Mouse (Mus musculus) hindbrain, embryonic 14.5 days (tissue): ENCODE measurements around the gene Pcyt1a. TPM values are rescaled to one million over a fixed set of nuclear protein-coding genes. Genes with fewer than 3 reads are reported as not detected.

Experiments
- ATAC-seq: fragments of 200-750 bp; cut with Nextera tagmentation; 2 replicates; pipeline ENCODE4 v1.8.0; 2017; ENCODE audit warnings: moderate number of reproducible peaks, mild to moderate bottlenecking, moderate TSS enrichment, moderate library complexity; ENCODE audit not compliant: low FRiP score
- DNase-seq: peaks from one replicate; pipeline ENCODE4 v3.0.0-alpha.2; 2015; ENCODE audit warnings: low spot score
- H3K27ac ChIP-seq: fragments of 300-500 bp; sonication (generic); 2 replicates; pipeline ENCODE4 v1.5.1; 2014; ENCODE audit warnings: mild to moderate bottlenecking, moderate library complexity
- H3K27me3 ChIP-seq: fragments of 300-500 bp; sonication (generic); 2 replicates; pipeline ENCODE4 v1.6.1; 2014; ENCODE audit warnings: mild to moderate bottlenecking, low read length, mixed read lengths; ENCODE audit not compliant: control insufficient read depth, insufficient read depth
- H3K36me3 ChIP-seq: fragments of 300-500 bp; sonication (generic); replicated peaks from 2 replicates; pipeline ENCODE4 v1.6.1; 2014; ENCODE audit not compliant: control insufficient read depth, insufficient read depth
- H3K4me1 ChIP-seq: fragments of 300-500 bp; sonication (generic); replicated peaks from 2 replicates; pipeline ENCODE4 v1.6.1; 2014; ENCODE audit warnings: antibody characterized with exemption, low read length, mixed read lengths; ENCODE audit not compliant: control insufficient read depth, insufficient read depth
- H3K4me2 ChIP-seq: fragments of 300-500 bp; sonication (generic); replicated peaks from 2 replicates; pipeline ENCODE4 v1.6.1; 2014; ENCODE audit warnings: mild to moderate bottlenecking, moderate library complexity
- H3K4me3 ChIP-seq: fragments of 300-500 bp; sonication (generic); replicated peaks from 2 replicates; pipeline ENCODE4 v1.5.1; 2014; ENCODE audit warnings: mild to moderate bottlenecking, low read length
- H3K9ac ChIP-seq: fragments of 300-500 bp; sonication (generic); 2 replicates; pipeline ENCODE4 v1.6.1; 2014
- H3K9me3 ChIP-seq: fragments of 300-500 bp; sonication (generic); 2 replicates; pipeline ENCODE4 v1.6.1; 2016; ENCODE audit warnings: low read length; ENCODE audit not compliant: control insufficient read depth
- WGBS: fragments of 180-500 bp; shearing (Covaris S2); extraction: QIAGEN DNeasy Blood & Tissue Kit; methylation state at CpG from one replicate; pipeline ENCODE4 v1.1.7; 2014; 5-methylcytosine and 5-hydroxymethylcytosine counted together
- polyA plus RNA-seq: library from polyadenylated mRNA; unstranded; fragments of >200 nt; fragmentation: Nextera tagmentation; extraction: Ambion mirVana; gene quantifications from 2 replicates; pipeline ENCODE4 v1.2.1, GENCODE M21; 2014

Pcyt1a gene
- polyA plus RNA-seq, 1 experiment from 2014 or later: 53.1 TPM

DNA sequence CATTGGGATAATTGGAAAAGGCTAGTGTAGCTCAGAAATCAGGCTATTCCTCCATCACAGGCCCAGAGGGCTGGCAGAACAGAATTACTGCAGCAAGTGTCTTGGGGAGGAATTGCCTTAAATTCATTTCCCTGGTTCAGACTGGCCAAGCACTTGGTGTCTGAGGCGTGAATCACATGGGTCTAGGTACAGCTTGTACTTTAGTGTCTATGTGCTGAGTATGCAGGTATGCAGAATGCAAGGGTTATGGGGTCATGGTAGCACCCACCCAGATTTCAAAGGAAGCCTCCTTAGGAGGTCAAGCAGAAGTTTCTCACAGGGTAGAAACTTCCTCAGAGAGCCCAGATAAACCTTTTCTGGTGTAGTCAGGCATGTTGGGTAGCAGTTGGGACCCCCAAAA is 14.8 kb downstream of the Pcyt1a start:
- H3K4me1 ChIP-seq: no peaks in the 10 kb centered on the region
- ATAC-seq (no peak), DNase-seq (no peak)
- H3K4me3 ChIP-seq: no peak overlapping the region
- no peak overlapping the region for H3K4me2 ChIP-seq
- H3K27ac ChIP-seq: no peak overlapping the region
- no peak overlapping the region for H3K9ac ChIP-seq
- no peaks in the 10 kb centered on the region for H3K27me3 ChIP-seq
- H3K36me3 ChIP-seq: no peaks in the 10 kb centered on the region; the same call in 1 of the 2 replicates
- H3K9me3 ChIP-seq: no peaks in the 10 kb centered on the region
- 100% methylated on average over 1 of the region's 1 CpGs for WGBS

DNA sequence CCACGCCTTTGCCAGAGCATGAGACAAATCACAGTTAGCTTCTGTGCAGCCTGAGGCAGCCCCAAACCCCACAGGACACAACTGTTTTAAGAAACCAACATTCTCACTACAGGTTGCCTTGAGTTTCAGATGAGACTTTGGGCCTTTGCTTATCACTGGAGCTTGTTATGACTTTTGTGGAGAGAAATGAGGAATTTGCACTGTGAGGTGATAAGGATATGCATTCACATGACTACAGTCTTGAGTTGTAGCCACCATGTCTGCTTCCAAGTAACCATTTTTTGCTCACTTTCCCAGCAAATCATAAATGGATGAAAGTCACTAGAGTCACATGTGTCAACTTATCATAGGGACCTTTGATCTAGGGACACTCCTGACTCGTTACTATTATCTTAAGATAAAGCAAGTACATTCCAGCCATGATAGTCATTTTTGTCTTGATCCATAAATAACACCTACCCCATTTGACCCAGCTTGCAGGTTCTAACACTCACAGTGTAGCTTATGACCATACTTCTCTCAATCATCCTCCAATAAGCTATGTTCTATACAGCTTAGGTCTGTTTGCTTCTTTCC is 15.9 kb downstream of the Pcyt1a start:
- H3K27ac ChIP-seq: no peak overlapping the region
- H3K4me1 ChIP-seq: no peaks in the 10 kb centered on the region
- H3K9me3 ChIP-seq: no peaks in the 10 kb centered on the region
- 92% methylated on average over 2 of the region's 2 CpGs for WGBS
- no peak overlapping the region for H3K9ac ChIP-seq
- no peak overlapping the region for H3K4me3 ChIP-seq
- DNase-seq (no peak), ATAC-seq (no peak)
- H3K36me3 ChIP-seq: peaks cover 2% of the 10 kb centered on the region
- no peak overlapping the region for H3K4me2 ChIP-seq
- no peaks in the 10 kb centered on the region for H3K27me3 ChIP-seq

DNA sequence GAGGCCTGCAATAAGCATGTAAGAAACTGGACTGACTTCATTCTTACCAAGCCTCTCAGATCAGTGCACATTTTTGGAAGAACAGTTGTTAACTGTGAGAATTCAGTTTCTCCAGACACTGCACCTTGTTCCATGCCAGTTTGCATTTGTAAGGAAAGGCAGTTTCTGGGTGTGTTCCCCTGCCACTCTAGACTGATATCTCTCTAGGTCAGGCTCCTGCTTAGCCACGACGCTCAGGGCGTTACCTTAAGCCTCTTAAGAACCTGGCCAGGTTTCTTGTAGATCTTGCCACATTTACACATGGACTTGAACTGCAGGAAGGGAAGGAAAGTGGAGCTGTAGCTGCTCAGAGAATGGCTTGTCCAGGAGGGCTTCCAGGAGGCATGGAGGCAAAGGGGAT is 18.9 kb downstream of the Pcyt1a start:
- DNase-seq (no peak), ATAC-seq (no peak)

DNA sequence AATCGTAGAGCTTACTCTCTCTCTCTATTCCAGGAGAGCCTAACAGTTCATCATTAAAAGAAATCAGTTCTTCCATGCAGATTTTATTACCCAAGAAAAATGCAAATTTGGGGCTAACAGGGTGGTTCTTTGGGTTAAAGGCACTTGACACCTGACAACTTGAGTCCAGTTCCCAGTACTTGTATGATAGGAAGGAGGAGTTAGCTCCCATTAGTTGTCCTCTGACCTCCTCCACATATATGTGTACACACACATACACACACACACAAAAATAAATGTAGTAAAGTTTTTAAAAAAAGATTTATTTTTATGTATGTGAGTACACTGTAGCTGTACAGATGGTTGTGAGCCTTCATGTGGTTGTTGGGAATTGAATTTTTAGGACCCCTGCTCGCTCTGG is 19.4 kb downstream of the Pcyt1a start:
- H3K36me3 ChIP-seq: peaks cover 34% of the 10 kb centered on the region
- DNase-seq (no peak), ATAC-seq (no peak)
- no peak overlapping the region for H3K4me3 ChIP-seq
- no peak overlapping the region for H3K4me2 ChIP-seq
- 96% methylated on average over 2 of the region's 2 CpGs for WGBS
- H3K27ac ChIP-seq: no peak overlapping the region
- H3K9me3 ChIP-seq: no peaks in the 10 kb centered on the region
- no peaks in the 10 kb centered on the region for H3K27me3 ChIP-seq
- no peaks in the 10 kb centered on the region for H3K4me1 ChIP-seq
- H3K9ac ChIP-seq: no peak overlapping the region

More for the DNA sequence above, 18.9 kb downstream of the Pcyt1a start:
- H3K27ac ChIP-seq: no peak overlapping the region
- H3K4me2 ChIP-seq: no peak overlapping the region
- H3K4me1 ChIP-seq: no peaks in the 10 kb centered on the region
- no peak overlapping the region for H3K4me3 ChIP-seq
- H3K9me3 ChIP-seq: no peaks in the 10 kb centered on the region
- peaks cover 30% of the 10 kb centered on the region for H3K36me3 ChIP-seq
- H3K9ac ChIP-seq: no peak overlapping the region
- H3K27me3 ChIP-seq: no peaks in the 10 kb centered on the region
- WGBS: 92% methylated on average over 3 of the region's 3 CpGs

DNA sequence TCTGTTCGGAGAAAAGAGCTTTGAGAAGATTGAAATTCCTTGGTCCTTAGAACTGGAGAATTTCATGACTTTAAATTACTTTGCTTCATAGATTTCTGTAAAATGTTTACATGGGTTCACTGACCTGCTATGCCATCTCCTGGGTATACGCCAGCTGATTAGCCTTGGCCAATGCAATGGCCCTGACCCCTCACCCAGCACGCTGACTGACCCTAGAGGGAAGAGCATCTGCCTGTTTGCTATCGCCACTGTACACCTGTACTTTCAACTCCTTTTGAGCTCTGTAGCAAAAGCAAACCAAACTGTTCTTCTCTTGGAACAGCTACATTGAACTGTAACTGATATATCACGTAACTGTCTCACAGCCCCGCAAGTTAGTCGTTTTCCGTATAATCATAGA is 22.4 kb downstream of the Pcyt1a start:
- H3K9ac ChIP-seq: no peak overlapping the region
- no peak overlapping the region for H3K4me2 ChIP-seq
- no peaks in the 10 kb centered on the region for H3K27me3 ChIP-seq
- H3K4me1 ChIP-seq: no peaks in the 10 kb centered on the region
- 96% methylated on average over 8 of the region's 8 CpGs for whole genome bisulfite sequencing
- H3K36me3 ChIP-seq: peaks cover 57% of the 10 kb centered on the region
- no peak for ATAC-seq
- no peak for DNase-seq
- H3K9me3 ChIP-seq: no peaks in the 10 kb centered on the region
- H3K4me3 ChIP-seq: no peak overlapping the region
- no peak overlapping the region for H3K27ac ChIP-seq

DNA sequence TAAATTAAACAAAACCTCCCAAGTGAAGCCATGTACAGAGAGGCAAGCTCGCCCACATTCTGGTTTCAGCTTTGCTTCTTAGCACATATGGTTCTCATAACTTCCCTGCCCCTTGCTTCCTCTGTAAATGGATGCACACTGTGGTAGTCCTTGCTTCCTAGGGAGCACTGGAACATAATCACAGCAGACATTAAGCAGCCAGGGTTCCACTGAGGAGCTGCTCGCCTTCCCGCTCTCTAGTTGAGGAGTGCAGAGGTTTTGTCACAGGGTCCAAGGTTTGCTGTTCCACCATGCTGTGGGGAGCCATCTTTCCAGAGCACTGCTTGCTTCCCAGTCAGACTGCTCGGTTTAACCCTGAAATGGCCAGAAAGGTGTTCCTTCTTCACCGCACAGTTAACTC is 23.9 kb downstream of the Pcyt1a start:
- 83% methylated on average over 5 of the region's 5 CpGs for WGBS
- H3K9me3 ChIP-seq: no peaks in the 10 kb centered on the region
- DNase-seq (no peak), ATAC-seq (no peak)
- no peak overlapping the region for H3K4me3 ChIP-seq
- H3K36me3 ChIP-seq: peaks cover 67% of the 10 kb centered on the region
- no peak overlapping the region for H3K9ac ChIP-seq
- H3K4me1 ChIP-seq: no peaks in the 10 kb centered on the region
- no peak overlapping the region for H3K27ac ChIP-seq
- no peaks in the 10 kb centered on the region for H3K27me3 ChIP-seq
- no peak overlapping the region for H3K4me2 ChIP-seq

DNA sequence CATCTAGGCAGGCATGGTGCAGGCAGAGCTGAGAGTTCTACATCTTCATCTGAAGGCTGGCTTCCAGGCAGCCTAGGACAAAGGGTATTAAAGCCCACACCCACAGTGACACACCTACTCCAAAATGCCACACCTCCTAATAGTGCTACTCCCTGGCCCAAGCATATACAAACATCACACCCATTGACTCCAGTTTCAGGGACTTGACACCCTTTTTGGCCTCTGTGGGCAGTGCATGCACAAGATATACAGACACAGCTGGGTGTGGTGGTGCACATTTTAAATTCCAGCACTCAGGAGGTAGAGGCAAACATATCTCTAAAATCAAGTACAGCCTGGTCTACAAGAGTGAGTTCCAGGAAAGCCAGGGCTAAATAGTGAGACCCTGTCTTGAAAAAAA is 25.4 kb downstream of the Pcyt1a start:
- no peaks in the 10 kb centered on the region for H3K4me1 ChIP-seq
- H3K9me3 ChIP-seq: no peaks in the 10 kb centered on the region
- no peak overlapping the region for H3K9ac ChIP-seq
- H3K27ac ChIP-seq: no peak overlapping the region
- H3K27me3 ChIP-seq: no peaks in the 10 kb centered on the region
- DNase-seq (no peak), ATAC-seq (no peak)
- H3K36me3 ChIP-seq: peaks cover 68% of the 10 kb centered on the region
- no peak overlapping the region for H3K4me2 ChIP-seq
- H3K4me3 ChIP-seq: no peak overlapping the region

DNA sequence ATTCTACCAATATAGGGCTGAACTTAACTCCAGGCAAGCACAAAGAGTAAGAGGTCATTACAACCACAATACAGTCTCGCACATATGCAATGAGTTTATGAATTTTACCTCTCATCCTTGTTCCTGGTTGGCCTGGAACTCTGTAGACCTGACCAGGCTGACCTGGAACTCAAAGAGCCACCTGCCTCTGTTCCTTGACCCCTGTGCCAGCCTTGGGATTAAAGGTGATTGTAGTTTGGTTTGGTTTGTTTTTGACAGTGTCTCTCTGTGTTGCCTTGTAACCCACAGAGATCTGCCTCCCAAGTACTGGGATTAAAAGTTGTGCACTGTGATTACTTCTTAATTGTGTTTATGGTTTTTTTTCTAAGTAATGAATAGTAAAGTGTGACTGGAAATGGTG is 26.0 kb downstream of the Pcyt1a start:
- Histone ChIP-seq H3K9ac (no peak overlapping the region), H3K4me1 (no peaks in the 10 kb centered on the region), H3K9me3 (no peaks in the 10 kb centered on the region), H3K27ac (no peak overlapping the region), H3K27me3 (no peaks in the 10 kb centered on the region), H3K36me3 (peaks cover 64% of the 10 kb centered on the region), H3K4me2 (no peak overlapping the region), H3K4me3 (no peak overlapping the region)
- DNase-seq: no peak
- 95% methylated on average over 1 of the region's 1 CpGs for WGBS
- ATAC-seq: no peak

DNA sequence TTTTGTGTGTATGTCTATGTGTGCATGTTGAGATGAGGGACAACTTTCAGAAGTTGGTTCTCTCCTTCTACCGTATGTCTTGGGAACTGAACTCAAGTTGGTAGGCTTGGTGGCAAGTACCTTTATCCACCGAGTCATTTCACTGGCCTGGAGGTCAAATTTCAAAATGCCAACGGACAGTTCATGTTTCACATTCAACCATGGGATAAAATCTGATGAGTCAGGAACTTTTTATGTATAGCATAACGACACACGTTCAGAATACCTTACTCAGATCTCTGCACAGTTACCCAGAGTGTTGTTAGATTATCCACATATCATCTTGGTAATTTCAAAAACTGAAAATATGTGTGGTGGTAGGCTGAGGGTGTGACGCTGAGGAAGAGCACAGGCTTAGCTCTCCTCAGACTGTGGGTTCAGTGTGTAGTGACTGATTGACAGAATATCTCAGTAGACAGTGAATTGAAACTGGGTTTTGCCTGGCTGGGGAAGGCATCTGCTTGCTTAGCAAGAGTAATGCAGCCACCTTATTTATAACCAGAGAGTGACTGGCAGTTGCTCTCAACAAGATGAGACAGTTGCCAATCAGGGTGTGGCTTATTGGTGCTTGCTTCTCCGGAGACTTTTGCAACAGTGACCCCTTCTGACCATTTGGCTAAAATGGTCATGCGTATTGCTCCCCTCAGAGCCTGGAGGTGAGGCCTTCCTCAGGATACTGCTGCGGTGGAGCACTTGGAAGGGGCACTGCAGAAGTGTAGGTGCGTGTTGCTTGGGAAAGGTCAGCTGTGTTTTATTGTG is 27.1 kb downstream of the Pcyt1a start:
- no peaks in the 10 kb centered on the region for H3K9me3 ChIP-seq
- WGBS: 71% methylated on average over 10 of the region's 10 CpGs
- no peak overlapping the region for H3K4me2 ChIP-seq

More for the DNA sequence above, 27.1 kb downstream of the Pcyt1a start:
- no peaks in the 10 kb centered on the region for H3K4me1 ChIP-seq
- no peak overlapping the region for H3K4me3 ChIP-seq
- no peak overlapping the region for H3K9ac ChIP-seq
- H3K27me3 ChIP-seq: no peaks in the 10 kb centered on the region
- peaks cover 62% of the 10 kb centered on the region for H3K36me3 ChIP-seq
- DNase-seq (peak; percentile 57), ATAC-seq (no peak)
- no peak overlapping the region for H3K27ac ChIP-seq
